Mouse (Mus musculus): ENCODE measurements at regions not wholly inside any gene's neighbourhood (a gene's known extent, or its start where the extent isn't known, plus 50 kb on each side); places are given as distances from the start of the nearest gene placed in this dataset.

GRCm38 (mm10) chr4:142474018-142474417 lies 234.8 kb upstream of the Kazn start:
- in situ Hi-C loops (cut with MboI, MseI) = no loop called here

DNA sequence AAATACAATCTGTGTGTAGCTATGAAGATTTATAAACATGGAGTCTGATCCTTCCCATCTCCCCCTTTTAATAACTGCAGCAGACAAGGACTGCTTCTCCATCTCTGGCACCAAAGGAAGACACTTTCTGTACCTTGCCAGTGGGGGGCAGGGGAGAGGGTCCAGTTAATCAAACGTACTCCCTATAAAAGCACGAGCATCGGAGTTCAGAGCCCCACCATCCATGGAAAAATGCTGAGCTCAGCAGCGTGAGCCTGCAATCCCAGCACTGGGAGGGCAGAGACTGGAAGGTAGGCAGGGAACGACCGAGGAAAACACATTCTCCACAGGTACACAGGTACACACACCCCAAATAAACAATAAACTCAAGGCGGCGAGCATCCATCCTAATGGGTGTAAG lies 234.1 kb upstream of the Kazn start:
- in situ Hi-C loops (cut with MboI, MseI) = no loop called here

GRCm38 (mm10) chr4:142472332-142472731 lies 233.1 kb upstream of the Kazn start:
- in situ Hi-C loops (cut with MboI, MseI) = no loop called here

- in situ Hi-C loops (cut with MboI, MseI) = no loop called here
Observed at GRCm38 (mm10) chr4:142470784-142471183, 231.6 kb upstream of the Kazn start.

GRCm38 (mm10) chr4:142467920-142468319 lies 228.7 kb upstream of the Kazn start:
- in situ Hi-C loops (cut with MboI, MseI) = no loop called here

DNA sequence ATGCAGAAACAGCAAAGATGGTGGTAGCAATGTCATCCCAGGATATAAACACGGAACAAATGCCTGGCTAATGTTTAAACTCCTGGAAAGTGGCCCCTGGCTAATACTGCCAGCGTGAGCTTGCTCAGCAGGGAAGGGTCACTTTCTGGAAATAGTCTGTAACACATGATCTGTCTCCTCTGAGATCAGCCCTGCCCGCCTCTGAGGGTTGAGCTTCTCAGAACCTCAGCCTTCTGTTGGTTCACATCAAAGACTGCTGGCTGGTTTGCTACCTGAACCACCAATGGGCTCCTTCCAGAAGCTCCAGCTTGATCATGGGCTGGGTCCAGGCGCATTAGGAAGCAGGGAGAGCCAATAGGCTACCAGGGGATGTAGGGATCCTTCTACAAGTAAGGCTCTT lies 226.0 kb upstream of the Kazn start:
- in situ Hi-C loops (cut with MboI, MseI) = no loop called here

DNA sequence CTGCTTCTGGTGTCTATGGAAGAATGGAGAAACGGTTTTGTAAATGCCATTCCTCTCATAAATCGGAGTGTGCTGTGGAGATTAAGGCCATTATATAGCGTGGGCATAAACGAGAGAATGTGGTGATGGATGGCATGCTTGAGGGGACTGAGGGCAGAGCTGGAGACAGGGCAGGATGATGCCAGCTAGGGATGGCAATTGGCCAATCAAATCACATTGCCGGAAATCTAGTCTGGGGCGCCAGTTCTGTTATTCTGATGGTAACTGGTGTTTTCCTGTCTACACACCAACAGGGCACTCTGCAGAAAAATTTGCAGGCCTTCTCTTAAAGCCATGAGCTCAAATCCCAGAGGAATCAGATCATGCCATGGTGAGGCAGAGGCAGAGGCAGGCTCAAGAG lies 224.9 kb upstream of the Kazn start:
- in situ Hi-C loops (cut with MboI, MseI) = no loop called here

DNA sequence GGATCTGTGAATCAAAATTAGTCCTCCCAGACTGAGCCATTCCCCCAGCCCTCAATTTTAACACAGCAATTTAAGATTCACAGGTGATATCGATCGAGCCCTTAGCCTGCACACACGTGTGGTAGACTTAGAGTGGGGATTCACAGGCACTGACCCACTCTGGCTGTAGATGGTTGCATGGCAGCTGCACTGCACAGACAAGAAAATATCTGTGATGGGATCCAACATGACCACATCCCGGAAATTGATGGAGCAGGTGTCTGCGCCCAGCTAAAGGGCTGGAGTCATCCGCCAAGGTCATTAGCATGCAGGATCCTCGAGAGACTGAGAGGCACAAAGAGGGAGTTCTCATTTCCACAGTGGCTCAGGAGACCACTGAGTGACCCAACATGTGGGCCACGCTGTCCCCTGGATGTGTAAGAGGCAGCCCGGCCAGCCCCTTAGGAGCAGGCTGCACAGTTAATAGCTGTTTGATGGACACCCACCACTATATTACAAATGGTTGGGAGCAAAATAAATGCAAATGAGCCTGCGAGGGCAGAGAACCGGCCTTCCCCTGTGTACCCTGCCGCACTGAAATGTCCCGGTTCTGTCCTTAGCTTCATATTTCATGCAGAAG lies 221.4 kb upstream of the Kazn start:
- in situ Hi-C loops (cut with MboI, MseI) = no loop called here

GRCm38 (mm10) chr4:142452614-142453013 lies 213.4 kb upstream of the Kazn start:
- in situ Hi-C loops (cut with MboI, MseI) = no loop called here

- in situ Hi-C loops (cut with MboI, MseI) = no loop called here
Observed at GRCm38 (mm10) chr4:142450884-142451283, 211.7 kb upstream of the Kazn start.

GRCm38 (mm10) chr4:142449713-142450112 lies 210.5 kb upstream of the Kazn start:
- in situ Hi-C loops (cut with MboI, MseI) = no loop called here

GRCm38 (mm10) chr4:142449198-142449702 lies 210.0 kb upstream of the Kazn start:
- in situ Hi-C loops (cut with MboI, MseI) = no loop called here

- in situ Hi-C loops (cut with MboI, MseI) = no loop called here
Observed at GRCm38 (mm10) chr4:142447529-142447928, 208.3 kb upstream of the Kazn start.

DNA sequence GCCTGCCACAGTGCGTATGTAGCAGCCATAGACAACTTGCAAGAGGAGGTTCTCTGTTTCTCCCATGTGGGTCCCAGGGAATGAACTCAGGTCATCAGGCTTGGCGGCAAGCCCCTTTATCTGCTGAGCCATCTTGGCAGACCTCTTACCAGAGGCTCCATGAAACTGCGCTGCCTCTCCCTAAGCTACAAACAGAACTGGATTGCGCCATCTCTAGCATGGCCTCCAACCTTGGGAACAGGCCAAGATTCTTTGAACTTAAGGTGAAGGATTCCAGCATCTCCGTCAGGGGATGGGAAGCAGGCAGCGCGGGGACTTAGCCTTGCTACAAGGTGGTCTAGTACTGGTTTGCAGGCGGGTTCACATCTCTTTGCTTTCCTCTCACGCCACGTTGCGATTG lies 201.8 kb upstream of the Kazn start:
- in situ Hi-C loops (cut with MboI, MseI) = no loop called here

- in situ Hi-C loops (cut with MboI, MseI) = no loop called here
Observed at GRCm38 (mm10) chr4:142439450-142440183, 200.4 kb upstream of the Kazn start.

- in situ Hi-C loops (cut with MboI, MseI) = loop anchor here in 1 of 2 experiments (25.0 kb wide), 1 partner anchor 938 kb away; no protein-coding TSS in a partner anchor
Observed at GRCm38 (mm10) chr4:142424596-142424995, 185.4 kb upstream of the Kazn start.

- in situ Hi-C loops (cut with MboI, MseI) = loop anchor here in 1 of 2 experiments (25.0 kb wide), 1 partner anchor 942 kb away; no protein-coding TSS in a partner anchor
Observed at GRCm38 (mm10) chr4:142420427-142420826, 181.2 kb upstream of the Kazn start.

DNA sequence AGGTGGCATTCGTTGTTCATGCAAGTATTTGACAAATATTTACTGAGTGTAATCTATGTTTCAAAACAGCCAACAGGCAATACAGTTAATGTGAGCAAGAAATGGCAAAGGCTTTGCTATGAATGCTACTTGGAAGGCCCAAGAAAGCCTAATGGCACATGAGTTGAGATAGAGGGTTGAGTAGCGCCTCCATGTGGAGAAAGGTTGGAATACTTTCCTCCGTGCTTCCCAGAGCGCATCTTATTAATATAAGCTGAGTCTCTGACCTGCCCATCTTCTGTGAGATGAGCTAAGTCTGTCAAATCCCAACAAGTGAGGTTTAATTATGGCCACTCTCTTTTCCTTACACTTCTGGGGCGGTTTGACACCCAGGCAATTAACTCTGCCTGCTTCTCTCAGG lies 175.7 kb upstream of the Kazn start:
- in situ Hi-C loops (cut with MboI, MseI) = loop anchor here in 1 of 2 experiments (25.0 kb wide), 1 partner anchor 947 kb away; no protein-coding TSS in a partner anchor

DNA sequence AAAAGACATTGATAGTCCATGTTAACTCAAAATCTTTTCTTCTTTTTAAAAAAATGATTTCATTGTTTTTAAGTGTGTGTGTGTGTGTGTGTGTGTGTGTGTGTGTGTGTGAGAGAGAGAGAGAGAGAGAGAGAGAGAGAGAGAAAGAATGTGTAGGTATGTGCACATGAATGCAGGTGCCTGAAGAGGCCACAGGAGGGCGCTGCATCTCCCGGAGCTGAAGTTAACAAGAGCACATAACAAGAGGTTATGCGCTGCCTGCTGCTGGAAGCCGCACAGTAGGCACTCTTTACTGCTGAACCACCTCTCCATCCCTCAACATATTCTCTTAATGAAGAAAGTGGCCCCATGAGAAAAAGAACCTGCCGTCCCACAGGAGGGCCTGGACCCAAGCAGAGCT lies 172.6 kb upstream of the Kazn start:
- in situ Hi-C loops (cut with MboI, MseI) = loop anchor here in 1 of 2 experiments (25.0 kb wide), 1 partner anchor 951 kb away; no protein-coding TSS in a partner anchor

DNA sequence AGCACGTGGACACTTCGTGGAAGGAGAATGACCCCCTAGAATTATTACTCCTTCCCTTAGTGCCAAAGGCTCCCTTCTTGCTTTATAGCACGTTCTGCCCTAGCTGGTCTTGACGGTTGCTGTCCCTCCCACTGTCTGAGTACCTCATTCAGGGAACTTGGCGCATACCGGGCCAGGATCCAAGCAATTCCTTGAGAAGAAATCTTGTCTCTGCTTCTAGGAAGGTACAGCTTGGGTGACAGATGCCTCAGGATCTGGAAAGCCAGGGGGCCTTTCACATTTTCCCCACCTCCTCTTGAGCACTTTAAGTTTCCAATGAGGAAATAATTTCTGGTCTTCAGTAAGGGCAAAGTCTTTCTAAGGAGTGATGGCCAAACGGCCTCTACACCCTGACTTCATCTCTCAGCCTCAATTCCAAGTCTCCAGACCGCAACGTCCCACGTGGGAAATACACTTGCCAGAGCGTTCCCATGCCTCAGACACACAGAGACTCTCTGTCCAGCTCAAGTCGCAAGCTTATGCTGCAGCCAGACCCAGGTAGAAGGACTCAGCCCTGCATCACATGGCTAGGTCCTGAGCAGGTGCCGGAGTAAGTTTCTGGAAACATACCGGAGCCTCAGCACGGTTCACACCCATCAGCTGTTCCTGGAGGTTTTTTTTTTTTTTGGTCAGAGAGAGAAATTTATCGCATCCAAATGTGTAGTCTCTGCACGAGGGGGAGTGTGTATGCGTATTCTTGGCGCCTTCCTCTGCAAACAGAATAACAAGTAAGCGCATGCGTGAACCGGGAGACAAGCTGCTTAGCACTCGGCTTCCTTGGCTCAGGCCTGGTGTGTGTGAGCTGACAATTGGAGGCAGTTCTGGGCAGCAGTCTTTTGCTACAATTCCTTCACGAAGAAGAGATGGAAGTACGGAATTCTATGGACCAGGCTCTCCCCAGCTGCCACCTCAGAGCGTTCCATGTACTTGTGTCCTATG lies 171.7 kb upstream of the Kazn start:
- in situ Hi-C loops (cut with MboI, MseI) = loop anchor here in 1 of 2 experiments (25.0 kb wide), 1 partner anchor 951 kb away; no protein-coding TSS in a partner anchor

- in situ Hi-C loops (cut with MboI, MseI) = no loop called here
Observed at GRCm38 (mm10) chr4:142397858-142398257, 158.7 kb upstream of the Kazn start.

GRCm38 (mm10) chr4:142392924-142393323 lies 153.7 kb upstream of the Kazn start:
- in situ Hi-C loops (cut with MboI, MseI) = no loop called here

All from T-helper 17 cell (primary cell).